Mouse (Mus musculus) cerebellum, adult 2 months (tissue): ENCODE results near the gene Plcb1.

ENCODE experiments used
- CTCF ChIP-seq: fragments of 200-500 bp; IDR thresholded peaks from 2 replicates; pipeline ENCODE4 v1.5.1; 2011; ENCODE audit warnings: low read depth, mild to moderate bottlenecking, control low read depth, low read length, moderate library complexity, borderline replicate concordance; ENCODE audit not compliant: insufficient read depth
- POLR2A ChIP-seq: fragments of 200-500 bp; IDR thresholded peaks from 2 replicates; pipeline ENCODE4 v1.6.1; 2011; ENCODE audit warnings: low read length, control low read depth, borderline replicate concordance; ENCODE audit not compliant: insufficient read depth

DNA sequence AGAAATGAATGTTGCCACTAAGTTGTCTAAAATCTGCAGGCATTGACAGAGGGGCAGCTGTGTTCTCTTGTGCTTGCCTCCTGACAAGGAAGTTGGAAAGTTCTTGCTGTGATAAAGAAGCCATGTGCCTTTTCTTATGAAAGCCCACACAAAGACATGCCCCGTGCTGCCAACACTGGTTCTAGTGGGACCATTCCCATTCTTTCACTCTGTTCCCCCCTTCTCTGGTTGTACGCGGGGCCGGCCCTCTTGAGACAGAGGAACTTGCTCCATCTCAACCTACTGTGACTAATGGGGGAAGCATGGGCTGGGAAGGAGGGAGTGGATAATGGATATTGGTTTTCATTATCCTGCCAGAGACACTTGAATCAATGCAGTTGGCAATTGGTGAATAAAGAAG lies 315.4 kb downstream of the Plcb1 start:
- TF ChIP-seq POLR2A (no peak), CTCF (no peak)
